18 mouse cellular contexts compared by ENCODE assay signal in the genomic region with DNA sequence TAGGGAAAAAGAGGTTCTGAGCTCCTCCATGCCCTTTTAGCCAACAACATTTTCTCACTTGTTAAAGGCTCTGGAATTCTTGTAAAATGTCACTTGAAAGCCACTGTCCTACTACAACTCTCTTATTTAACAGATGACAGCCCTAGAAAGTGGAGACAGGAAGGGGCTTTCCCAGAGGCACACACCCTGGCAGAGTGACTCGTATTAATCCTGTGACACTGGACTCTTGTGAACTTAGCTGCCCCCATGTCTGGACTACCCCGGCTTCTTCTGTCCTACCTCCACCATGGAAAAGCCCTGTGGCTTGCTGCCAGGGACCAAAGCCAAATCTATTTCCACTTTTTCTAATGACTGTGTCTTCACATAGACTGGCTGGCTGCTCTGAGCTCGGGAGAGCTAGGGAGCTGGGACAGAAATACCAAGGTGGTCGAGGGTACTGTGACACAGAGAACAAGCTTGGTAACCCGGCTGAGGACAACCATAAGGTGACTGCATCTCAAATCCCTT. TPM values are rescaled to one million over a fixed set of nuclear protein-coding genes. Genes with fewer than 3 reads are reported as not detected.
DNase-seq lines count a peak whose midpoint lies in the region; ATAC-seq and TF ChIP-seq lines count a peak whose summit lies in the region.
"Had no signal": no experiment of that assay in that cellular context is flagged by ENCODE, and none has a peak within 500 bp of the region (broad histone marks: within the 10 kb centered on the region; RNA-seq: fewer than 3 reads in every experiment).

No protein-coding gene starts in this region.

- TF ChIP-seq CTCF in lung, postnatal 0 days (IDR thresholded peaks at IDR 0.05) = no peak

- H3K4me1 ChIP-seq in lung, postnatal 0 days (ENCODE audit: insufficient read depth, low read depth, low read length) = no peaks in the 10 kb centered on the region
- H3K4me1 ChIP-seq: embryonic facial prominence, embryonic 13.5 days; heart, embryonic 10.5 days; midbrain, embryonic 10.5 days had no signal

- H3K4me2 ChIP-seq in lung, postnatal 0 days (replicated peaks; ENCODE audit: low read depth, low read length) = no peak overlapping the region
- H3K4me2 ChIP-seq: embryonic facial prominence, embryonic 13.5 days; hindbrain, embryonic 14.5 days had no signal

- intact Hi-C loops in heart, postnatal 10 days (cut with DNase I) = no loop called here
- intact Hi-C loops in heart, postnatal 36 days (cut with DNase I) = no loop called here

- H3K27ac ChIP-seq in lung, postnatal 0 days (ENCODE audit: low read length) = no peak overlapping the region
- H3K27ac ChIP-seq: embryonic facial prominence, embryonic 13.5 days; heart, embryonic 10.5 days; hindbrain, embryonic 14.5 days; layer of hippocampus, adult 2 months; midbrain, embryonic 10.5 days had no signal

- H3K36me3 ChIP-seq in lung, postnatal 0 days (ENCODE audit: insufficient read depth, low read length) = no peaks in the 10 kb centered on the region
- H3K36me3 ChIP-seq in splenic B cell, adult 2 months (ENCODE audit: control insufficient read depth, insufficient read depth, low read length, poor library complexity, severe bottlenecking) = peaks cover 28% of the 10 kb centered on the region
- H3K36me3 ChIP-seq: embryonic facial prominence, embryonic 13.5 days; heart, embryonic 10.5 days; midbrain, embryonic 10.5 days had no signal

- ATAC-seq in lung, postnatal 0 days = no peak
- ATAC-seq: activated CD4-positive, CD25-positive, alpha-beta regulatory T cell, adult 4 months; forebrain, embryonic 14.5 days had no signal

- H3K27me3 ChIP-seq in lung, postnatal 0 days (replicated peaks; ENCODE audit: insufficient read depth, low read length) = no peaks in the 10 kb centered on the region
- H3K27me3 ChIP-seq in splenic B cell, adult 2 months (ENCODE audit: control insufficient read depth, insufficient read depth, low read length, poor library complexity, severe bottlenecking) = no peaks in the 10 kb centered on the region
- H3K27me3 ChIP-seq: embryonic facial prominence, embryonic 13.5 days had no signal

- TF ChIP-seq EP300 in lung, postnatal 0 days (IDR thresholded peaks at IDR 0.05) = no peak

- 37% methylated on average over 5 of the region's 5 CpGs for WGBS in lung, postnatal 0 days

- no peaks in the 10 kb centered on the region for H3K9me3 ChIP-seq in lung, postnatal 0 days (ENCODE audit: low read length)
- H3K9me3 ChIP-seq: embryonic facial prominence, embryonic 13.5 days; heart, embryonic 10.5 days; midbrain, embryonic 10.5 days had no signal

- DNase-seq in heart, postnatal 10 days = peak; percentile 30 to 33
- DNase-seq in heart, postnatal 36 days = no peak
- peak; percentile 22 for DNase-seq in lung, postnatal 14 days
- DNase-seq in lung, postnatal 0 days (ENCODE audit: low spot score) = no peak
- DNase-seq in kidney, adult 8-10 months = peak; percentile 62 to 82
- peak; percentile 35 for DNase-seq in splenic B cell, adult 2 months (ENCODE audit: low read depth, low spot score)
- no peak for DNase-seq in layer of hippocampus, postnatal 36 days
- DNase-seq: gastrocnemius, postnatal 14 days; liver; lung, postnatal 36 days; retina, postnatal 1 day had no signal

- no peak overlapping the region for H3K9ac ChIP-seq in lung, postnatal 0 days (replicated peaks; ENCODE audit: low read depth)
- H3K9ac ChIP-seq: embryonic facial prominence, embryonic 13.5 days; hindbrain, embryonic 14.5 days had no signal

- no peak overlapping the region for H3K4me3 ChIP-seq in lung, postnatal 0 days (ENCODE audit: low read depth, low read length)
- H3K4me3 ChIP-seq: embryonic facial prominence, embryonic 13.5 days; heart, embryonic 10.5 days; layer of hippocampus, adult 2 months; midbrain, embryonic 10.5 days had no signal

RNA-seq across cellular contexts. Expression of a gene that starts 18.3 kb away (rescaled TPM):
- under 1 TPM; 0.17 to 0.35 TPM for total RNA-seq in heart, postnatal 10 days (2021)
- total RNA-seq in heart, postnatal 36 days (2021) = 1 to 10 TPM in 1 of 2 experiments, under 1 TPM in 1; 0.72 to 1.2 TPM
- 1.3 and 1.4 TPM in 2 replicates for polyA plus RNA-seq in lung, postnatal 0 days (2015; fragmentation: Nextera tagmentation; extraction: Ambion mirVana)
- under 1 TPM in 1 of 2 experiments, not detected in 1; 0.10 TPM for total RNA-seq in layer of hippocampus, postnatal 36 days (2021)

RNA-seq across cellular contexts. Expression of a gene that starts 44.7 kb away (rescaled TPM):
- total RNA-seq in heart, postnatal 10 days (2021) = 10 to 100 TPM; 23.6 to 27.8 TPM
- total RNA-seq in heart, postnatal 36 days (2021) = 10 to 100 TPM; 37.1 to 37.6 TPM
- 19.2 and 19.4 TPM in 2 replicates for polyA plus RNA-seq in lung, postnatal 0 days (2015; fragmentation: Nextera tagmentation; extraction: Ambion mirVana)
- total RNA-seq in layer of hippocampus, postnatal 36 days (2021) = 10 to 100 TPM; 65.8 to 66.8 TPM

RNA-seq across cellular contexts. Expression of a gene that starts 47.0 kb away (rescaled TPM):
- 10 to 100 TPM; 47.7 to 50.1 TPM for total RNA-seq in heart, postnatal 10 days (2021)
- 10 to 100 TPM; 52.8 TPM for total RNA-seq in heart, postnatal 36 days (2021)
- polyA plus RNA-seq in lung, postnatal 0 days (2015; fragmentation: Nextera tagmentation; extraction: Ambion mirVana) = 32.0 and 34.6 TPM in 2 replicates
- total RNA-seq in layer of hippocampus, postnatal 36 days (2021) = 100 to 1,000 TPM in 1 of 2 experiments, 10 to 100 TPM in 1; 97.8 to 103 TPM

RNA-seq across cellular contexts. Expression of a gene that starts 51.0 kb away (rescaled TPM):
- under 1 TPM; 0.93 to 0.99 TPM for total RNA-seq in heart, postnatal 10 days (2021)
- total RNA-seq in heart, postnatal 36 days (2021) = under 1 TPM; 0.19 to 0.43 TPM
- polyA plus RNA-seq in lung, postnatal 0 days (2015; fragmentation: Nextera tagmentation; extraction: Ambion mirVana) = 1.6 and 1.7 TPM in 2 replicates
- total RNA-seq in layer of hippocampus, postnatal 36 days (2021) = 10 to 100 TPM; 23.4 to 26.2 TPM

Comparison
In these comparisons a context has a peak if more than half of its experiments do, and no peak if none do; other contexts are left out.
1. DNase-seq: peak in heart, postnatal 10 days (2 of 2), lung, postnatal 14 days (single experiment), kidney, adult 8-10 months (2 of 2) and splenic B cell, adult 2 months (single experiment); none in heart, postnatal 36 days (0 of 2), lung, postnatal 0 days (single experiment) and layer of hippocampus, postnatal 36 days (0 of 2).